Mouse (Mus musculus) heart, embryonic 15.5 days (tissue): ENCODE results near the gene Egln2. TPM values are rescaled to one million over a fixed set of nuclear protein-coding genes. Genes with fewer than 3 reads are reported as not detected.

Experiments used
- ATAC-seq: fragments of 200-750 bp; cut with Nextera tagmentation; replicated peaks from 2 replicates; pipeline ENCODE4 v1.8.0; 2017; ENCODE audit warnings: low read depth, moderate TSS enrichment; ENCODE audit not compliant: insufficient number of reproducible peaks, insufficient read depth, low FRiP score
- H3K27ac ChIP-seq: fragments of 300-500 bp; sonication (generic); 2 replicates; pipeline ENCODE4 v1.5.1; 2015; ENCODE audit warnings: mild to moderate bottlenecking, inconsistent platforms
- H3K27me3 ChIP-seq: fragments of 300-500 bp; sonication (generic); 2 replicates; pipeline ENCODE4 v1.6.1; 2015; ENCODE audit warnings: inconsistent platforms
- H3K36me3 ChIP-seq: fragments of 300-500 bp; sonication (generic); 2 replicates; pipeline ENCODE4 v1.6.1; 2015; ENCODE audit warnings: mild to moderate bottlenecking, inconsistent platforms
- H3K4me1 ChIP-seq: fragments of 300-500 bp; sonication (generic); replicated peaks from 2 replicates; pipeline ENCODE4 v1.6.1; 2015; ENCODE audit warnings: inconsistent platforms
- H3K4me2 ChIP-seq: fragments of 300-500 bp; sonication (generic); 2 replicates; pipeline ENCODE4 v1.6.1; 2015; ENCODE audit warnings: inconsistent platforms, mild to moderate bottlenecking, moderate library complexity
- H3K4me3 ChIP-seq: fragments of 300-500 bp; sonication (generic); 2 replicates; pipeline ENCODE4 v1.5.1; 2015; ENCODE audit warnings: mild to moderate bottlenecking, inconsistent platforms
- H3K9ac ChIP-seq: fragments of 300-500 bp; sonication (generic); 2 replicates; pipeline ENCODE4 v1.6.1; 2015; ENCODE audit warnings: mild to moderate bottlenecking, inconsistent platforms
- H3K9me3 ChIP-seq: fragments of 300-500 bp; sonication (generic); replicated peaks from 2 replicates; pipeline ENCODE4 v1.6.1; 2016; ENCODE audit warnings: inconsistent platforms
- WGBS: fragments of 180-500 bp; shearing (Covaris S2); methylation state at CpG from one replicate; pipeline ENCODE4 v1.1.7; 2015; ENCODE audit warnings: mixed read lengths; 5-methylcytosine and 5-hydroxymethylcytosine counted together
- polyA plus RNA-seq: library from polyadenylated mRNA; unstranded; fragments of >200 nt; fragmentation: Nextera tagmentation; extraction: Ambion mirVana; gene quantifications from 2 replicates; pipeline ENCODE4 v1.2.1, GENCODE M21; 2015

Egln2 gene
- polyA plus RNA-seq, 1 experiment from 2014 or later = 45.7 TPM

DNA sequence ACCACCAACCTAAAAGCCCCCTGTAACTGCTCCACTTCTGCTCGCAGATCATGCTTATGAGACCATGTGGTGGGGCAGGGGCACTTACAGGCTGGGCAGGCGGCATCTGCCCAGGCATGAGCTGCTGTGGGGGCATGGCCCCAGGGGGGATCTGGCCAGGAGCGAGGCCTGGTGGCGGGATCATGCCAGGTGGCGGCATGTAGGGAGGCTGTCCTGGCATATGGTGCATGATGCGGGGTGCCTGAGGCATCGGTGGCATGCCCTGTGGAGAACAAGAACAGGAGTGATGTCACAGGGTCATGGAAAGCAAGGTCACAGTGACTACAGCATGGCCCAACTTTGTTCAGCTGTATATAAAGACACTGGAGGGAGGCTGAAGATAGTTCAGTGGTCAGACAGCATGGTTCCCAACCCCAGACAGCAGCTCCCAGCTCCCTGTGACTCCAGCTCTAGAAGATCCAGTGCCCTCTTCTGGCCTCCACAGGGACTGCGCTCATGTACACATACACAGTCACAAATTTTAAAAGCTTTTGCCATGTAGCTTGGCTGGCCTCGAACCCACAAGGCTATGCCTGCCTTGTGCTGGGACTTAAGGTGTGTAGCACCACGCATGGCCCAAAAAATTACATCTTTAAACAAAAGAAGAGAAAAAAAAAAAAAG, 22.8 kb upstream of the Egln2 start:
- no peak overlapping the region for H3K4me2 ChIP-seq
- WGBS = 95% methylated on average over 10 of the region's 10 CpGs
- H3K4me3 ChIP-seq = no peak overlapping the region
- no peak overlapping the region for H3K9ac ChIP-seq
- H3K27ac ChIP-seq = no peak overlapping the region
- no peaks in the 10 kb centered on the region for H3K9me3 ChIP-seq
- peaks cover 94% of the 10 kb centered on the region for H3K36me3 ChIP-seq
- H3K27me3 ChIP-seq = no peaks in the 10 kb centered on the region
- no peak for ATAC-seq
- H3K4me1 ChIP-seq = peaks cover 10% of the 10 kb centered on the region

DNA sequence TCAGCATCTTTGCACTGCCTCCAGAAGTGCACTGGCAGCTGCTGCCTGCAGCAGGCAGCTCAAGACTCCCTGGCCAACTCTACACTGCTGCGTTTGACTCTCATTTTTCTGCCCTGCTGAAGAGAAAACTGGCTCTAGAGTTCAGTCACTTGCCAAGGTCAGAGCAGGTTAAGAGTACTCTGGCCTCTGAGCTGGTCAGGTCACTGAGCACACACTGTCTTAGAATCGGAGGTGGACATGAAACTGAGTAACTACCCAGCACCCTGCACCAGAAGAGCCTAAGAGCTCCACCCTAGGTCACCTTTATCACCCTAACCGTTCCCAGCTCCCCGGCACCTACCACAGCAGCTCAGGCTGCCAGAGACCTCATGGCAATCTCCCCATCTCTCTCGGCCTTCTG, 19.4 kb upstream of the Egln2 start:
- peaks cover 68% of the 10 kb centered on the region for H3K36me3 ChIP-seq
- H3K4me3 ChIP-seq = no peak overlapping the region
- no peaks in the 10 kb centered on the region for H3K27me3 ChIP-seq
- 86% methylated on average over 5 of the region's 5 CpGs for WGBS
- no peak for ATAC-seq
- H3K4me1 ChIP-seq = no peaks in the 10 kb centered on the region
- H3K27ac ChIP-seq = no peak overlapping the region
- H3K9ac ChIP-seq = no peak overlapping the region
- H3K9me3 ChIP-seq = no peaks in the 10 kb centered on the region
- no peak overlapping the region for H3K4me2 ChIP-seq

DNA sequence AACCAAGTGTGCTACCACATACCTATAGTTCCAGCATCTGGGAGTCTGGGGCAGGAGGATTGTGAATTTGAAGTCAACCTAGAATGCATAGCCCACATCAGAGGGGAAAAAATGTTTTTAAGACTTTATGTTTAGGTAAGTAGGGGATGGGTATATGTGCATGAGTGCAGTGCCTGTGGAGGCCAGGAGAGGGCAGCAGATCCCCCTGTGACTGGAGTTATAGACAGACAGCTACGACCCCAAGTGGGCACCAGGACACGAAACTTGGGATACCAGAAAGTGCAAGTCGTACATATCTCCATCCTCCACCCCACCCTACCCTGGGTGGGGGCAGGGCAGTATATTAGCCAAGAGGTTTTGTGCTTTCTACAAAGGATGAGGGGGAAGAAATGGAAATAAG, 18.4 kb upstream of the Egln2 start:
- 71% methylated on average over 3 of the region's 3 CpGs for WGBS
- Histone ChIP-seq H3K4me3 (no peak overlapping the region), H3K4me1 (peaks cover 3% of the 10 kb centered on the region; the same call in 1 of the 2 replicates), H3K27me3 (no peaks in the 10 kb centered on the region), H3K4me2 (no peak overlapping the region), H3K36me3 (peaks cover 58% of the 10 kb centered on the region), H3K27ac (no peak overlapping the region), H3K9ac (no peak overlapping the region), H3K9me3 (no peaks in the 10 kb centered on the region)
- no peak; the same call in 1 of the 2 replicates for ATAC-seq

DNA sequence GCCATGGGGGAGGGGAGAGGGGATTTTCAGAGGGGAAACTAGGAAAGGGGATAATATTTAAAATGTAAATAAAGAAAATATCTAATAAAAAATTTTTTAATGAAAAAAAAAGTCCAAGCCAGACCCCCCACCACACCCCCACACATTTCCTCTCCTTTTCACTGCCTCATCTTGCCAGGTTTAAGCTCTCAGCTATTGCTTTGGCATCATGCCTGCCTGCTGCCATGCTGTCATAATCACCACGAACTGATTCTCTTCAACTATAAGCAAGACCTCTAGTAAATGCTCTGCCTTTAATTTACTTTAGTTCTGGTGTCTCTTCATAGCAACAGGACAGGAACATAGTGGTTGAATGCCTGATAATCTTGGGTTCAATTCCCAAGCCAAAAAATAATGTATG, 15.9 kb upstream of the Egln2 start:
- H3K36me3 ChIP-seq = peaks cover 33% of the 10 kb centered on the region
- no peak for ATAC-seq
- 84% methylated on average over 1 of the region's 1 CpGs for WGBS
- no peak overlapping the region for H3K27ac ChIP-seq
- H3K9me3 ChIP-seq = no peaks in the 10 kb centered on the region
- no peaks in the 10 kb centered on the region for H3K27me3 ChIP-seq
- no peak overlapping the region for H3K4me2 ChIP-seq
- no peak overlapping the region for H3K9ac ChIP-seq
- H3K4me3 ChIP-seq = no peak overlapping the region
- H3K4me1 ChIP-seq = peaks cover 16% of the 10 kb centered on the region

DNA sequence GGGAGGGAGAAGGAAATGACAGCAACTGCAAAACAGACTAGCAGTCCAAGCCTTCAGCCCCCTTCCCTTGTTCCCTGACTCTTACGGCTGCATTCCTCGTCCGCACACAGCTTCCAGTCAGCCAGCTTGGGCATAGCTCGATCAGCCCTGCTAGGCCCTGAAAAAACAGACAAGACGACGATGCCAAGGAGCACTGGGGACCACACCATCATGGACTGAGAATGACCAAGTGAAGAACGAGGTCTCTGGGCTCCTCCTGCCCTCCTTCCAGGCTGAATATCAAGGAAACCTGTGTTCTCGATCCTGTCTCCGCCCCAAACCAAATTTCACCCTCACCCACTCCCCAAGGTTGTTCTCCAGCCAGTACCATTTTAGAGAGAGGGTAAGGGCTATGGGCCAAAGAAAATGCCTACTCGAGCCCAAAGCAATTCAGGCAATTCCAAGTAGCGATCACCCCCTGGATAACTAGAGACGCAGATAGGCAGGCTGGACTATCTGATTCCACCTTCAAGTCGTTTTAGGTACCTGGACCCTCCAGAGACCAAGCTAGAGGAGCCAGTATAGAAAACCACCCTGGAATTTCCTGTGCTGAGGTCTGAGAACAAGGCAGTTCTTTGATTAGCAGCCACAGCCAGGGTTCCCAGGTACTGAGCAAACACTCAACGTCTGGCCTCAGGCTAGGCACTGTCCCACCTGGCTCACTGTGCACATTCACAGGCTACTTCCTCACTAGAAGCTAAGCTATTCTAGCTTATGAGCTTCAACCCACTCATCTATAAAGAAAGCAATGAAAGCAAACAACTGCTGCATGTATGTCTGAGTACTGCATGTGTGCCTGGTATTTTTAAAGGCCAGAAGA, 14.5 kb upstream of the Egln2 start, which contains the start of the genes Gm21983 and Mia:
Gm21983 (minus strand) TSS at position 250 of the 859 bp plus-strand sequence.
Mia (minus strand) TSS at position 321 of the 859 bp plus-strand sequence.
- Histone ChIP-seq H3K4me2 (no peak within 1 kb of the TSS), H3K4me1 (peaks cover 16% of the 10 kb centered on the region), H3K27ac (peak within 1 kb of the TSS; percentile 47), H3K4me3 (no peak within 1 kb of the TSS), H3K9me3 (no peaks in the 10 kb centered on the region), H3K27me3 (no peaks in the 10 kb centered on the region), H3K36me3 (peaks cover 20% of the 10 kb centered on the region), H3K9ac (no peak within 1 kb of the TSS)
- no peak for ATAC-seq
- WGBS = 66% methylated on average over 14 of the region's 14 CpGs

DNA sequence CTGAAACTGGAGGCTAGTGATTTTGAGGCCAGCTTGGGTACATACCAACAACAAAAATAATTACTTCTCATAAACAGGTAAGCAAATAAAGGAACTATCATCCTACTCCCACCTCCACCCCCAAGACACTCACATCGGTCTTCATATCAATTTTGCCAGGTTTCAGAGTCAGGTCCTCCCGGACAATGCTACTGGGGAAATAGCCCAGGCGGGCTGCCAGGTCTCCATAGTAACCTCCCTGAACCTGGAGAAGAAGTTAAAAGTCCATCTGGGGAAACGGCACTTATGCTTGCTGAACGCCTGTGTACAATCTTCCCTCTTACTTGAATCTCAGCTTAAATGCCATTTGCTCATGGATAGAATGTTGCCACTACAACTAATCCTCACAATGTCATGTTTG, 13.4 kb upstream of the Egln2 start:
- Histone ChIP-seq H3K4me2 (0 out of 2 replicates have a peak overlapping the region, but pooled peaks have one; percentile 65), H3K27ac (peak overlapping the region; percentile 47), H3K9ac (no peak overlapping the region), H3K9me3 (no peaks in the 10 kb centered on the region), H3K36me3 (peaks cover 9% of the 10 kb centered on the region), H3K4me1 (peaks cover 16% of the 10 kb centered on the region), H3K27me3 (no peaks in the 10 kb centered on the region), H3K4me3 (no peak overlapping the region)
- ATAC-seq = no peak
- 57% methylated on average over 5 of the region's 5 CpGs for WGBS

DNA sequence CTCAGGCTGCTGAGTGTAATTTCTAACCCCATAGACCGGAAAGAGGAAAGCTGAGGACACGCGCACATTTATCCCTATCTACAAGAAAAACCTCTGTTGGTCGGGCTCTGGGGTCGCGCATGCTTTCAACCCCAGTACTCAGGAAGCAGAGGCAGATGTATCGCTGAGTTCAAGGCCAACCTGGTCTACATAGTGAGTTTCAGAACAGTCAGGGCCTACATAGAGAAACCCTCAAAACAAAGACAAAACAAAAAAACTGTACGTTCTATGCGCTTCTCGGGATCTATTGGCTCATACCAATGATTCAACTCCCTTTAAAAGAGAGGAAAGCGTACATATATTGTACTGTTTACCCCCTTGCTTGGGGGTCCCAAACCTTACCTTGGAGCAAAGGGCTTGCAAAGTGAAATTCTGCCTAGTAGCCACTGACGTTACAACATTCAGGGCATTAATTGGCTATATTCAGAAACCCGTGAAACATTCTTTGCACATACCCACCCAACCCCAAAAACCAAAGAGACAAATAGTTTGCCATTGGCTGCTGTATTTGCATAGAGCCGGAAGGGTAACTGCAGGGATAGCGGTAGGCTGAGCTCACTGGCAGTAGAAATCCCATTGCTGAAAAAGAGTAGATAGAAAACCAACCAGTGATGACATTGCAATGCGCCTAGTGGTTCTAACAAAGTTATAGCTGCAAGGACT, 12.8 kb upstream of the Egln2 start:
- WGBS = 43% methylated on average over 16 of the region's 16 CpGs
- H3K4me1 ChIP-seq = peaks cover 16% of the 10 kb centered on the region
- H3K27ac ChIP-seq = peak overlapping the region; percentile 72
- no peak for ATAC-seq
- peak overlapping the region; percentile 65 for H3K4me2 ChIP-seq
- H3K27me3 ChIP-seq = no peaks in the 10 kb centered on the region
- peaks cover 4% of the 10 kb centered on the region; the same call in 1 of the 2 replicates for H3K36me3 ChIP-seq
- H3K4me3 ChIP-seq = peak overlapping the region; percentile 81
- H3K9ac ChIP-seq = no peak overlapping the region
- H3K9me3 ChIP-seq = no peaks in the 10 kb centered on the region

DNA sequence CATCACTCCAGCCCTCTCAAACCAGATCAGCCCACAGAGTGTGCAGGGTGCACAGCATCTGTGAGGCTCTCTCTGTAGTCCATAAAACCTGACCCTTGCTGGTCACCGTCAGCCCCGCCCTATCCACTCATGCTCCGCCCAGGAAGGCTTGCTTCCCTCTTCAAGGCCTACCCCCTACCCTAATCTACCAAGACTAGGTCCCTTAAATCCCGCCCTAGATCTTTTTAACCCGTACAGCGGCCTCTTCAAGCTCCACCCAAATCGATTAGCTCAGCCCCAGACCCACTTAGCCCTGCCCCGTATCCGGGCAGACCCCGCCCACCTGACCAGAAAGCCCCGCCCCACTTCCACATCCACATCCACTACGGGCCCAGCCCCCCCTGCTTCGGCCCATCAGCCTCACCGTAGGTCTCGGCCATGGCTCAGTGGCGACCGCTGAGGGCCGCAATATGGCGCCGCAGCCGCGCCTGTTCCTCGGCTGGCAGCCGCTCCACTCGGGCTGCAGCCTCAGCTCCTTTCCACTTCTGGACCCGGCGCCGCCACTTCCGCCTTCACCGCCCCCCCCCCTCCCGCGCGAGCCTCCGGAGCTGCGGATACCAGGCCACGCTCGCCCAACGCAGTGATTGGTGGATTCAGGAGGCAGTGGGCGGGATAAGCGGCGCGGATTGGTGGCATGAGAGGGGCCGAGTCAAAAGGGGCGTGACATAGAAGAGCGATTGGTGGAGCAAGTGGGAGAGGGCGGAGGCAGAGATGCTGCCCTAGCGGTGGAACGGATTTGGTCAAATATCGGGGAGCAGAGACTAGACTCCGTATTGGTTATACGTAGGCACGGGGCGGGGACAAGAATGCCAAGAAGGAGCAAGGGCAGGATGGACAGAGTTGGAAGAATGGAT, 12.0 kb upstream of the Egln2 start, which contains the start of gene Rab4b:
Rab4b (minus strand) TSS at position 573 of the 893 bp plus-strand sequence.
- ATAC-seq = peak; percentile 98
- under 1% methylated on average over 52 of the region's 53 CpGs for WGBS
- Histone ChIP-seq H3K27ac (peak within 1 kb of the TSS; percentile 96), H3K4me3 (peak within 1 kb of the TSS; percentile 81), H3K4me2 (peak within 1 kb of the TSS; percentile 65), H3K9ac (peak within 1 kb of the TSS; percentile 69), H3K27me3 (no peaks in the 10 kb centered on the region), H3K4me1 (peaks cover 16% of the 10 kb centered on the region), H3K9me3 (no peaks in the 10 kb centered on the region), H3K36me3 (peaks cover 5% of the 10 kb centered on the region; the same call in 1 of the 2 replicates)

DNA sequence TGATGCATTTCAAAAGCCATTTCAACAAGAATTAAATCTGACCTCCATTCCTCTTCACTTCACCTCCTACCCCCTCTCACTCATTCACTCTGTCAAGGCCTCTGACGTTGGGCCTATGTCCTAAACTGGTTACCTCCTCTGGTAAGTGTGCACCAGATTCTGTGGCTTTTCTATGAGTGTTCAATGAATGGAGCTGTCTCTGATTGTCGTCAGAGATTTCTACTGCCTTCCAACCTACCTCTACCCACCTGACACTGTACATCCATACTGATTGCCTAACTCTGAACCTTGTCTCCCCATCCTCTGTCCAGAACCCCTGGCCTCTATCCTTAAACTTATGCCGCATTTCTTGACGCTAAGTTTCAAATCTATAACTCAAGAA, 11.3 kb upstream of the Egln2 start:
- Histone ChIP-seq H3K9ac (peak overlapping the region; percentile 69), H3K4me3 (peak overlapping the region; percentile 81), H3K36me3 (peaks cover 5% of the 10 kb centered on the region; the same call in 1 of the 2 replicates), H3K27ac (peak overlapping the region; percentile 96), H3K9me3 (no peaks in the 10 kb centered on the region), H3K27me3 (no peaks in the 10 kb centered on the region), H3K4me1 (peaks cover 16% of the 10 kb centered on the region), H3K4me2 (peak overlapping the region; percentile 63)
- WGBS = 17% methylated on average over 4 of the region's 4 CpGs
- no peak for ATAC-seq

DNA sequence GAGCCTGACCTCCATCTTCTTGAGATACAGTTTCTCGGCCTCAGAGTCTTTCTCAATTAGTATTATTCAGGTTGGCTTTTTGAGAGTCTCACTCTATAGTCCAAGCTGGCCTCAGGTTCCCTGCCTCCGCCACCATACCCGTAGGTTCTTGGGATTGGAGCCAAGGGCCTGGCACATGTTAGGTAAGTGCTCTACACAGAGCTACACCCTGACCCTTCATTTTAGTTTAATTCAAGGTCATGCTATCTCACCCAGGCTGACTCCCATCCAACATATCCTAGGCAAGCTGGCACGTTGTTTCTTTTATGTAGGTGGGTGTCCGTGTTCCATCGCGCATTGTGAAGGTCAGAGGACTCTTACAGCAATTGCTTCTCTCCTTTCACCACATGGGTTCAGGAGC, 8.3 kb upstream of the Egln2 start:
- Histone ChIP-seq H3K36me3 (peaks cover 28% of the 10 kb centered on the region), H3K4me3 (no peak overlapping the region), H3K9ac (no peak overlapping the region), H3K9me3 (no peaks in the 10 kb centered on the region), H3K27ac (no peak overlapping the region), H3K4me2 (no peak overlapping the region), H3K4me1 (peaks cover 12% of the 10 kb centered on the region), H3K27me3 (no peaks in the 10 kb centered on the region)
- WGBS = 86% methylated on average over 7 of the region's 7 CpGs
- no peak for ATAC-seq
